27 mouse cellular contexts compared by ENCODE assay signal in the genomic region with DNA sequence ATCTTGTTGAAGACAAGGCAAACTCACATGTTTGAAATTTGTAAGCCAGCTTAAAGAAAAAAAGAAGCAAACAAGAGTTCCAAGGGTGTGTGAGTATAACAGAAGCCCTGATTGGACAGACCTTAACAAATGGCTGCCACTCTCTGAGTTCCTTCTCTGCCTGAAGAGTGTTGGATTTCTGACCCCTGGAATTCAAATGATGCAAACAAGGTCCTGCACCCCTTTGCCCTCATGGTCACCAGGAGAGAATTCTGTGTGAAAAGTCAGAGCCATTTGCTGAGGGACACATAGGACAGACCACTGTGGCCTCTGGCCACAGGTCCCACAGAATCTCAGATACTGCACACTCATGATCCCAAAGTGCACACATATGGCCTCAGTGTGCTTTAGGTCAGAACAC. TPM values are rescaled to one million over a fixed set of nuclear protein-coding genes. Genes with fewer than 3 reads are reported as not detected.
DNase-seq lines count a peak whose midpoint lies in the region; ATAC-seq lines count a peak whose summit lies in the region.
"Had no signal": no experiment of that assay in that cellular context is flagged by ENCODE, and none has a peak within 500 bp of the region (broad histone marks: within the 10 kb centered on the region; RNA-seq: fewer than 3 reads in every experiment).

No protein-coding gene starts in this region.

- H3K4me1 ChIP-seq in kidney, embryonic 15.5 days = peaks cover 54% of the 10 kb centered on the region
- H3K4me1 ChIP-seq in hindbrain, embryonic 12.5 days = peaks cover 41% of the 10 kb centered on the region
- H3K4me1 ChIP-seq in hindbrain, embryonic 15.5 days (replicated peaks) = peaks cover 37% of the 10 kb centered on the region
- H3K4me1 ChIP-seq in neural tube, embryonic 13.5 days (replicated peaks) = peaks cover 54% of the 10 kb centered on the region

- H3K36me3 ChIP-seq in kidney, embryonic 15.5 days = no peaks in the 10 kb centered on the region
- no peaks in the 10 kb centered on the region for H3K36me3 ChIP-seq in hindbrain, embryonic 12.5 days
- H3K36me3 ChIP-seq in hindbrain, embryonic 15.5 days = no peaks in the 10 kb centered on the region
- H3K36me3 ChIP-seq in neural tube, embryonic 13.5 days = no peaks in the 10 kb centered on the region
- H3K36me3 ChIP-seq: midbrain, embryonic 12.5 days; stomach, embryonic 15.5 days had no signal

- H3K4me2 ChIP-seq in kidney, embryonic 15.5 days = 0 out of 2 replicates have a peak overlapping the region, but pooled peaks have one; percentile 9
- no peak overlapping the region for H3K4me2 ChIP-seq in hindbrain, embryonic 12.5 days (replicated peaks)
- H3K4me2 ChIP-seq in hindbrain, embryonic 15.5 days = no peak overlapping the region
- no peak overlapping the region for H3K4me2 ChIP-seq in neural tube, embryonic 13.5 days
- H3K4me2 ChIP-seq: heart, embryonic 11.5 days; midbrain, embryonic 12.5 days; stomach, embryonic 15.5 days had no signal

- no peaks in the 10 kb centered on the region for H3K9me3 ChIP-seq in kidney, embryonic 15.5 days (replicated peaks)
- no peaks in the 10 kb centered on the region for H3K9me3 ChIP-seq in hindbrain, embryonic 12.5 days (replicated peaks)
- no peaks in the 10 kb centered on the region for H3K9me3 ChIP-seq in hindbrain, embryonic 15.5 days
- no peaks in the 10 kb centered on the region for H3K9me3 ChIP-seq in neural tube, embryonic 13.5 days
- H3K9me3 ChIP-seq: midbrain, embryonic 12.5 days; stomach, embryonic 15.5 days had no signal

- peak overlapping the region; percentile 73 for H3K27ac ChIP-seq in kidney, embryonic 15.5 days
- peak overlapping the region; percentile 55 for H3K27ac ChIP-seq in hindbrain, embryonic 12.5 days
- peak overlapping the region; percentile 49 for H3K27ac ChIP-seq in hindbrain, embryonic 15.5 days (replicated peaks)
- H3K27ac ChIP-seq in neural tube, embryonic 13.5 days (replicated peaks) = peak overlapping the region; percentile 66
- H3K27ac ChIP-seq: liver, embryonic 14.5 days; midbrain, embryonic 12.5 days; stomach, embryonic 15.5 days had no signal

- no peak for DNase-seq in kidney, adult 11 months
- no peak for DNase-seq in adrenal gland, adult 2 months
- no peak for DNase-seq in cerebellum, adult 11-12 months
- DNase-seq: cerebellum, adult 2 months; cerebellum, postnatal 36 days; gastrocnemius, postnatal 36 days; kidney, postnatal 10 days; lung, postnatal 10 days; right cerebral cortex, postnatal 25 days; thymus, adult 18-20 months had no signal

- H3K9ac ChIP-seq in kidney, embryonic 15.5 days = no peak overlapping the region
- peak overlapping the region; percentile 32; the same call in 1 of the 2 replicates for H3K9ac ChIP-seq in hindbrain, embryonic 12.5 days
- H3K9ac ChIP-seq in hindbrain, embryonic 15.5 days = no peak overlapping the region
- H3K9ac ChIP-seq in neural tube, embryonic 13.5 days = no peak overlapping the region
- H3K9ac ChIP-seq: liver, embryonic 14.5 days; midbrain, embryonic 12.5 days; stomach, embryonic 15.5 days had no signal

- ATAC-seq in kidney, embryonic 15.5 days (replicated peaks; ENCODE audit: low FRiP score) = no peak
- no peak for ATAC-seq in hindbrain, embryonic 12.5 days (ENCODE audit: low FRiP score)
- no peak for ATAC-seq in hindbrain, embryonic 15.5 days (ENCODE audit: low FRiP score, low read depth)
- no peak for ATAC-seq in neural tube, embryonic 13.5 days (ENCODE audit: low read depth)
- ATAC-seq: forebrain, embryonic 14.5 days had no signal

- no peak overlapping the region for H3K4me3 ChIP-seq in kidney, embryonic 15.5 days (replicated peaks)
- no peak overlapping the region for H3K4me3 ChIP-seq in hindbrain, embryonic 12.5 days
- H3K4me3 ChIP-seq in hindbrain, embryonic 15.5 days = no peak overlapping the region
- H3K4me3 ChIP-seq in neural tube, embryonic 13.5 days = no peak overlapping the region
- H3K4me3 ChIP-seq: erythroblast, embryonic 14.5 days; midbrain, embryonic 12.5 days; stomach, embryonic 15.5 days had no signal

- peaks cover 17% of the 10 kb centered on the region for H3K27me3 ChIP-seq in kidney, embryonic 15.5 days
- H3K27me3 ChIP-seq in hindbrain, embryonic 12.5 days = peaks cover 10% of the 10 kb centered on the region
- no peaks in the 10 kb centered on the region for H3K27me3 ChIP-seq in hindbrain, embryonic 15.5 days
- H3K27me3 ChIP-seq in neural tube, embryonic 13.5 days = peaks cover 9% of the 10 kb centered on the region
- H3K27me3 ChIP-seq: stomach, embryonic 15.5 days had no signal

RNA-seq across cellular contexts. Expression of a gene that starts 22.6 kb away (rescaled TPM):
- 0.17 and 0.22 TPM in 2 replicates for polyA plus RNA-seq in kidney, embryonic 15.5 days (2015; fragmentation: Nextera tagmentation; extraction: Ambion mirVana)
- 0.29 and 0.54 TPM in 2 replicates for polyA plus RNA-seq in hindbrain, embryonic 12.5 days (2016; fragmentation: Nextera tagmentation; extraction: Ambion mirVana)
- polyA plus RNA-seq in hindbrain, embryonic 15.5 days (2015; fragmentation: Nextera tagmentation; extraction: Ambion mirVana) = 0.12 TPM in 1 of 2 replicates, not detected in the other
- 0.28 TPM in 1 of 2 replicates, not detected in the other for polyA plus RNA-seq in neural tube, embryonic 13.5 days (2015; fragmentation: Nextera tagmentation; extraction: Ambion mirVana)
- total RNA-seq in adrenal gland, adult 2 months (2021) = 1 to 10 TPM; 1.5 to 1.7 TPM
- 7.4 and 7.6 TPM in 2 replicates for polyA plus RNA-seq in adrenal gland, adult 2 months (2012; rRNA removed)
- total RNA-seq: gastrocnemius, postnatal 36 days; heart, postnatal 25 days; layer of hippocampus, adult 18-20 months; layer of hippocampus, postnatal 25 days; left cerebral cortex, postnatal 14 days; megakaryocyte progenitor cell, adult 5-6 weeks; monocyte, adult 5-6 weeks had no signal
- polyA plus RNA-seq: embryonic facial prominence, embryonic 11.5 days; erythroblast, embryonic 14.5 days; forebrain, embryonic 14.5 days; liver, embryonic 14.5 days; midbrain, embryonic 12.5 days had no signal

RNA-seq across cellular contexts. Expression of a gene that starts 23.0 kb away (rescaled TPM):
- polyA plus RNA-seq in kidney, embryonic 15.5 days (2015; fragmentation: Nextera tagmentation; extraction: Ambion mirVana) = 25.0 and 26.5 TPM in 2 replicates
- polyA plus RNA-seq in hindbrain, embryonic 12.5 days (2016; fragmentation: Nextera tagmentation; extraction: Ambion mirVana) = 6.8 and 8.9 TPM in 2 replicates
- polyA plus RNA-seq in hindbrain, embryonic 15.5 days (2015; fragmentation: Nextera tagmentation; extraction: Ambion mirVana) = 8.1 and 8.6 TPM in 2 replicates
- 6.0 and 6.5 TPM in 2 replicates for polyA plus RNA-seq in neural tube, embryonic 13.5 days (2015; fragmentation: Nextera tagmentation; extraction: Ambion mirVana)
- total RNA-seq in adrenal gland, adult 2 months (2021) = 10 to 100 TPM in 1 of 2 experiments, 1 to 10 TPM in 1; 7.8 to 11.8 TPM
- 17.9 and 19.0 TPM in 2 replicates for polyA plus RNA-seq in adrenal gland, adult 2 months (2012; rRNA removed)
- total RNA-seq: megakaryocyte progenitor cell, adult 5-6 weeks; monocyte, adult 5-6 weeks had no signal
- polyA plus RNA-seq: erythroblast, embryonic 14.5 days had no signal

RNA-seq across cellular contexts. Expression of a gene that starts 45.6 kb away (rescaled TPM):
- polyA plus RNA-seq in kidney, embryonic 15.5 days (2015; fragmentation: Nextera tagmentation; extraction: Ambion mirVana) = 3.2 and 4.5 TPM in 2 replicates
- polyA plus RNA-seq in hindbrain, embryonic 12.5 days (2016; fragmentation: Nextera tagmentation; extraction: Ambion mirVana) = 35.6 and 36.9 TPM in 2 replicates
- polyA plus RNA-seq in hindbrain, embryonic 15.5 days (2015; fragmentation: Nextera tagmentation; extraction: Ambion mirVana) = 71.8 and 93.4 TPM in 2 replicates
- polyA plus RNA-seq in neural tube, embryonic 13.5 days (2015; fragmentation: Nextera tagmentation; extraction: Ambion mirVana) = 55.7 and 59.4 TPM in 2 replicates
- total RNA-seq in adrenal gland, adult 2 months (2021) = 1 to 10 TPM in 1 of 2 experiments, under 1 TPM in 1; 0.55 to 1.8 TPM
- polyA plus RNA-seq in adrenal gland, adult 2 months (2012; rRNA removed) = 4.1 and 5.9 TPM in 2 replicates
- total RNA-seq: megakaryocyte progenitor cell, adult 5-6 weeks; monocyte, adult 5-6 weeks had no signal
- polyA plus RNA-seq: erythroblast, embryonic 14.5 days had no signal
